Mouse (Mus musculus) adrenal gland, adult 8-10 months (tissue): ENCODE data around the gene Apex1. TPM values are rescaled to one million over a fixed set of nuclear protein-coding genes. Genes with fewer than 3 reads are reported as not detected.
A peak's percentile ranks its signal among the peaks of the same experiment; 100 is the strongest.
"Not testable (repeated sequence)": the region's sequence is repeated elsewhere in the genome, so short reads cannot be mapped to it uniquely, and the experiment has no call there.

Source experiments
- DNase-seq: peaks from one replicate; pipeline ENCODE4 v3.0.0; 2022
- total RNA-seq, 4 experiments: library from RNA; stranded (reverse); gene quantifications; 2 replicates each; pipeline ENCODE4 v1.2.4; 2022

The Apex1 gene
- total RNA-seq = 10 to 100 TPM; 73.6 to 85.2 (median 74.1) TPM

DNA sequence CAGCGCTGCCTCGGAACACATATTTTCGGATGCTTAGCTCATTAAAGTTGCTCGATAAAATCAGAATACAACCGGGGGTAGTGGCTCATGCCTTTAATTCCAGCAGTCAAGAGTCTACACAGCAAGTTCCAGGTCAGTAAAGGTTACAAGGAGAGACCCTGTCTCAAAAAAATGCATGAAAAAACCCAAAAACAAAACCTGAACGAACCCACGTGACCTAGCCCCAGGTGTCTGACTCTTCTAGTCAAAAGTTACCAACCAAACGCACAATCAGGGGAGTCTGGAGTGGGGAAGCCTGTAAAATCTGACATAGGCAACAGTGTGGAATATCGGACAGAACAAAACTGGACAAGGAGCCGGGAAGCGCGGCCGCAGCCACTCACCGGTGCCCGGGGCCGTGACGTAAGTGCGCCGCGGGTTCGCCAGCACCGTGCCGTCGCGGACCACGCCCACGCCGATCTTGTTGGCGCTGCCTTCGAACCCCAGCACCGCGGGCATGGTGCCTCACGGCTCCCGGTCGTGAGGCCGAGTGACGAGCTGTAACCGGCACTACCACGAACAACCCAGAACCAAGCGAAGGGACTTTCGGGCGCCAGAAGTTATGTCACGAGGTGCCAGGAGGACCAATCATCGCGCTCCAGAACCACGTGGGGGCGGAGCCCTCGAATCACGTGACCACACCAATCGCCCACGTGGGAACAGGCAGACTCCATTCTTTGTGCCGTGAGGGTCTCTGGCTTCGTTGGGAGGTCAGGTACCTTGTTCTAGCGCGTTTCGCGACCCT lies at the start of gene Apex1, which contains the start of gene Osgep:
TSS of gene Apex1 (plus strand) at position 688 of the 784 bp plus-strand sequence.
TSS of gene Osgep (minus strand) at position 613 of the 784 bp plus-strand sequence.
- peak; percentile 96 for DNase-seq

DNA sequence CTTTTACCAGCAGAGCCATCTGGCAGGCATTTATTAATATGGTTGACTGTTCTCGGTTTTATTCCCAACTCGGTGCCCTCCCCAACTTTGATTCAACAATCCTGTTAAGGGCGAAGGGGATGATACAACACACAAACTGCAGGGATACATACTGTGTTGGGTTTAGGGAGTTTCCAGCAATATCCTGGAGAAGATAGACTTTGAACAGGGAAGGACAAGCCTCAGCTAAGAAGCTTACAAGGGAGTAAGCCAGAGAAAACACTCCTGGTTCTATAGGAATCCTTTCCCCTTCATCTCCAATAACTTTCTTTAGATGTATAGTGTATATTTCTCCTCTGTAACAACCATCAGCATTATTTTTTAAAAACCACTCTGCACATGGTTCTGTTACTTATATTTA lies 49.6 kb upstream of the Apex1 start:
- no peak for DNase-seq

DNA sequence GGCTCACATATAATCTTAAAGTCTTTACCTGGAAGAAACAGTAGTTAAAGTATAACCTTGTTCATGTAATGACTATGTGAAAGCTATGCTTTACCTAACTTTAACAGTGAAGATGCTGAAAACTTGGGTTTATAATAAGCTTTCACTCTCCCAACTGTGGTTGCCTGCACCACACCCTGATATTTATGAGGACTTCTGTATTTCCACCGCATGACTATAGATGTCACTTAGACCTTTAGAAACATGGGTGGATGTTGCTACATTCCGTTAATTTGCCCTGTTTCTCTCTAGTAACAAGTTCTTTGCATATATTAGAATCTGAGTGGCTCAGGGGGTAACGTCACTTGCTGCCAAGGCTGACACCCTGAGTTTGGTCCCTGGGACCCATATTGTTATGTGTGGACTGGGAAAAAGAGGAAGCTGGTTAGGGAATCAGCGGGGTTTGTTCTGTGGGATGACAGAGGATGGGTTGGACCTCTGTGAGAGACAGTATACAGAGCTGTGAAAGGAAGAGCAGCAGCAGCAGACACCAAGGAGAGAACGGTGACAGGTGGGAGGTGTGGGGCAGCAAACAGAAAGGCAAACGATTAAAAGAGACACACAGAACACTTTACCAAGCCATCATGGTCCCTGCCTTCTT lies 49.1 kb upstream of the Apex1 start:
- no peak for DNase-seq

DNA sequence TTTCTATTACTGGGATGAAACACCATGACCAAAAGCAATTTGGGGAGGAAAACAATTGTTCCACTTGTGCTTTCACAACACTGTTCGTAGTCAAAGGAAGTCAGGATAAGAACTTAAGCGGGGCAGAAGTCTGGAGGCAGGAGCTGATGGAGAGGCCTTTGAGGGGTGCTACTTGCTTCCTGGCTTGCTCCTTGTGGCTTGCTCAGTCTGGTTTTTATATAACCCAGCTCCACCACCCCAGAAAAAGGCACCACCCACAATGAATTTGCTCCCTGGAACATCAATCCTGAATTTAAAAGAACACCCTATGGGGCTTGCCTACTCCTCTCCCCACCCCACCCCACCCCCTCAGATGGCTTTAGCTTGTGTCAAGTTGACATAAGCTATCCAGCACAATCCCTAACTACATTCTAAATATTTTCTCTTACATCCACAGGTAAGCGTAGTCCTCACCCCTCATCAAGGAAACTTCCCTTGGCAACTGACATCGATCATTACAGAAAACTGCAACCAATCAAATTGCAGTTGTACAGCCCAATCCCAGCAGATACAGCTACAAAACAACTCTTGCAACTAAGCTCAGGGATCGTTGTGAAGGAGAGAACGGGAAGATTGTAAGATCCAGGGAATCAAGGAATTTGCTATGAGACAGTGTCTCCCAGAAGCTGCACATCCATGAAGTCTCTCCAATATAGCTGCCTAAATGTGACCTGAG lies 48.4 kb upstream of the Apex1 start:
- DNase-seq = no peak

DNA sequence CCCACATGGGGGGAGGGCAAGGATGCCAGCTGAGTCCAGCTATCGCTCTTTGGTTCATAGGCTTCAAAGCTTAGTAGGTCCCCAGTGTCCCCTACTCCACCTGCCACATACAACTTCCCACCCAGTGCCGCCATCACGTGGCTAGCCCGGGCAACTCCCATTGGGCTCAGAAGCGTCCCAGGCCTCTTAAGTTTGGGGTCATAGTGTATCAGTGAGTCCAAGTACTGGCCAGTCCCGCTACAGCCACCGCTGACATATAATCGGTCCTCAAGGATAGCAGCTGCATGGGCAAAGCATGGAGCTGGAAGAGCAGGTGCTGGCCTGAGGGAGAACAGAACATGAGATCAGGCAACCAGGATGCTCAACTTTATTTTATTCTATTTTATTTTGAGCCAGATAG lies 33.1 kb upstream of the Apex1 start:
- no peak for DNase-seq

DNA sequence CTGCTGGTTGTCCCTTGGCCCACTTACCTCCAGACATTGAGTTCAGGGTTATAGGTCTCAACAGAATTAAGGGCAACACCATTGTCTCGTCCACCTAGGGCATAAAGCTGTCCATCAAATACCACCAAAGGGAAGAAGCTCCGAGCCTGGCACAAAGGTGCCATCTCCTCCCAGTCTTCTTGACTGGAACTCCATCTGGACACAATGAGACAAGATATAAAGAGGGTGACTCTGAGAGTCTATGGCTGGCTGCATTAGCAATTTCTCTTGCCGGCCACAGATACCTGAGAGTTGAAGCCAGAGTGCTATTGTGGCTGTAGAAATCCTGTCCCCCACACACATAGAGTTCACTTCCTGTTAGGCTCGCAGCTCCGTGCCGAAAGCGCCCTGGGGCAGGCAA lies 32.7 kb upstream of the Apex1 start:
- DNase-seq = no peak

DNA sequence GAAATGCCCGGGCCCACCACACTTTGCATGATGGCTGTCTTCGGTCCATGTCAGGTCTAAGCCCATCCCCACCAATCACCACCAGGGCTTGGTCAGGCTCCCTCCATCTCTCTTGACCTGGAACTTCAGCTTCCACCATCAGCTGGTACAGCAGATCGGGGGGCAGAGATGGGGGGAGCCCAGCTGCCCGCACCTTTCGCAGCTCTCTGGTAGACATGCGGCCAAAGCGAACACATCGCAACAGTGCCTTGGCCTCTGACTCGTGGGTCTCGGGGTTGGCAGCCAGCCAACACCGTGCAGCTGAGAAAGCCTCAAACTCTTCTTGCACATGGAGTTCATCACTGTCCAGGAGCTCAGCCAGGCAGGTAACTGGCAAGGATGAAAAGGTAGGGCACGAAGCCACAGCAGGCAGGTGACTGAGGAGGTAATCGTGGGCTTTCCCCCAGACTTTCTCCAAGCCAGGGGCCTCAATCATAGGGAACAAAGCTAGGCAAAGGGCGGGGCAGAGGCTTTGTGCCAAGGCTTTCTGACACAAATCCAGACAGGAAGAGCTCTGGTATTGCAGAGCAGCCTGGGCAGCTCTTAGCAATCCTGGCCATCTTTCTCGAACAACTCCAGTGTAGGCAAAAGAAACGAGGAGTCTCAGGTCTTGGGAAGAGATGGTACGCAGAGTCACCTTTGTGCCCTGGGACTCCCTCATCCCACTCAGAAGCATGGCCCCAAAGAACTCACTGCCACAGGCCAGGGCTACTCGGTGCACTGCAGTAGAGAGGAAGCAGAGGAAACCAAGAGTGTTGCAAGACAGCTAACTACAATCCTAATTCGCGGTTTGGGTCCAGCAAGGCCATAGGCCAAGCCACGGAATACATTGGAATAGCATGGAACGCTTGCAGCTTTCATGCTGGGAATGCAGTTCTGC lies 32.0 kb upstream of the Apex1 start:
- peak; percentile 11 for DNase-seq

DNA sequence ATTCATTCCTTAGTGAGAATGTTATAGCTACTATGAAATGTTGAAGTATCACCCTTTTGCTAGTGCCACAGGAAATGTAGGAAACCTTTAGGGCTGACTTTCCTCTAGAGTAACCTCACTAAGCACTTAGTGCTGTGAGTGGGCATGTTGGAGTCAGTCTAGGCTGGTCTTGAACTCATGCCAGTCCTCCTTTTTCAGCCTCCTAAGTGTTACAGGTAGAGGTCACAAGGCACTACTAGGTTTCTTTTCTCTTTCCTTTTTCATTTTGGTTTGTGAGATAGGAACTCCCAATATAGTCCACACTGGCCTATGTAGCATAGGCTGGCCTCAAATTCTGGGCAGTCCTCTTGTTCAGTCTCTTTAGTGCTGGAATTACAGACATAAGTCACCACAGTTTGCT lies 29.4 kb upstream of the Apex1 start:
- no peak for DNase-seq

DNA sequence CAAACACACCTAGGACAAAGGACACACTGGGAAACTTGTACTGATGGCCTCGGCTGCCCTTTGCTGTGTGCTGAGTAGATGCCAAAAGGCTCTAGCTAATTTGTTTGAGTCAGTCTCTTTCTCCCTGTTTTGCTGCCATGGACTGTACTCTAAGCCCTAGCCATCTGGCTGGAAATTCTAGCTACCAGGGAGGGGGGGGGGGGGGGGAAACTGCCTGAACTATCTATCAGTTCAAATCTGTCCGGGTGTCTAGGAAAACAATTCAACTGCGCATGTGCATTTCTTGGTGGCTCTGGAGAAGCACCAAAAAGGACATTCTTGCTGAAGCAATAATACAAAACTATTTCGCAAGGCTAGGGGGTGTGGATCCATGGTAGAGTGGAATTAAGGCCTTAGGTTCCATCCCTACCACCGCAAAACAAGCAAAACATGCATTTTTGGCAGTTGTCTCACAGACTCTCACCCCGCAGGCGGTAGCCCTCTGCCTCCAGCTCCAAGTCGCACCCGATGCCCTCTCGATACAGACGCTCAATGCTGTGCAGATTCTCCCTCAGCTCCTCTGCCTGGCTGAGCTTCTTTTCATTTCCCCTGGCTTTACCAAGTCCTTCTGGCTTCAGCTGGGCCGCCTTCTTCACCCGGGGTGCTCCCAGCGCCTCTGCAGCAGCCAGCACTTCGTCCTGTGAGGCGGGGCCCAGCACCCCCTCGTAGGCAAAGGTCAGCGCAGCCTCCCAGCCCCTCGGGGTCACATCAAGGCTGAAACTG lies 28.6 kb upstream of the Apex1 start:
- peak; percentile 49 for DNase-seq

DNA sequence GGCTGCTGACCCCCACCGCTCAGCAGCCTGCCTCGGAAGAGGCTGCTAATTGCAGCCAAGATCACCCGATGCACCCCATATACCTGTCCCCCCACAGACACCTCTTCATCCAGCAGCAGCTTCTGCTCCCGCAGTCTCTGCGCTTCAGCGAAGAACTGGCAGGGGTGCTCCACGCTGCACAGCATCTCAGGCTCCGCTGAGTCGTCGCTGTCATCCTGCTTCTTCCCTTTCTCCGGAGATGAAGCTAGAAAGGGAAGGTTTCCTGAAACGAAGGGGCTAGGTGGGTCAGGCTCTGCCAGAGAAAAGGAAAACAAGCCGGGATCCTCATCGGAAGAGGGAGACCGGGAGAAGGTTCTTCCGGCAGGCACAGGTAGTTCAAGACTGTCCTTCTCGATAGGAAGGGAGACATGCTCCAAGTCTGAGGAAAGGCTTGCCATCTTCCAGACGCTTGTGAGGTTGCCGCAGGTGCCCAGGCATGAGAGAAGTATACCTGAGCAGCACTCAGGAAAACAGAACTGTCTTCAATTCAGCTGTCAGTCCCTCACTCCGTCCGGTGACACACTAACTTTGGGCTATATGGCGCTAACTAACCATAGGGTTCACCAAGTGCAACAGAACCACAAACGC lies 27.9 kb upstream of the Apex1 start:
- DNase-seq = no peak

DNA sequence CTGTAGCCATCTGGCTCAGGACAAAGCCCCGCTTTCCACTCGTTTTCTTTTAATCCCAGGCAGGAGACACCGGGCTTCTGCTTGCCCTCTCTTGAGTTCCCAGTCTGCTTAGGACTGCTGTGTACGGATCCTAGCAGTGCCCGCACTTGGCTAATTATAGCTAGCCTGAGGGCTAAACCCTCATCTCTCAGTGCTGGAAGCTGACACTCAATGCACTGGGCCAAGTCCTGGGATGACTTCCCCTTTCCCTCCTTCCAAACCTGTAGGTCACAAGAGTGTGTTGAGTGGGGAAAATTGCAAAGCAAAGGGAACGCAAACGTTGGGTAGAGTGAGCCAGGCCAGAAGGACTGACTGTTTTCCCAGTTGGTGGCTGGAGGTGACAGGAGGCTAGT lies 27.4 kb upstream of the Apex1 start, which contains the start of gene Klhl33:
TSS of gene Klhl33 (minus strand) at position 134 of the 392 bp plus-strand sequence.
- no peak for DNase-seq

DNA sequence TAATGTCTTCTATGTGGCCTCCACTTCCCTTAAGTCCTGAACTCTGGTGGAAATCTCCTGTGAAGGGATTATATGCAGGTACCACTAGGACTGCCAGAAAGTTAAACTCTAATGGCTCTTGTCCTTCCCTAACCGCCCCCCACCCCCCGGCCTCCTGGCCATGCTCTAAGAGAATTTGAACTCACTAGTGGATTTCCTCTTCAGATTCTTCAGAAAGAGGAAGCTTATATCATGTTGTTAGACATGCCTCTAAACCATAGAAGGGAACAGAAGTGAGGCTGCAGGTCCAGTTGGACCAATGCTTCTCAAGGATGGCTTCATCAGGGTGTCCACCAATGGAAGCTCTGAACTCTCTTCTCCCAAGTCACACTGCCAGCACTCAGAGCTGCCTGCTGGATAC lies 26.8 kb upstream of the Apex1 start:
- DNase-seq = not testable (repeated sequence)

DNA sequence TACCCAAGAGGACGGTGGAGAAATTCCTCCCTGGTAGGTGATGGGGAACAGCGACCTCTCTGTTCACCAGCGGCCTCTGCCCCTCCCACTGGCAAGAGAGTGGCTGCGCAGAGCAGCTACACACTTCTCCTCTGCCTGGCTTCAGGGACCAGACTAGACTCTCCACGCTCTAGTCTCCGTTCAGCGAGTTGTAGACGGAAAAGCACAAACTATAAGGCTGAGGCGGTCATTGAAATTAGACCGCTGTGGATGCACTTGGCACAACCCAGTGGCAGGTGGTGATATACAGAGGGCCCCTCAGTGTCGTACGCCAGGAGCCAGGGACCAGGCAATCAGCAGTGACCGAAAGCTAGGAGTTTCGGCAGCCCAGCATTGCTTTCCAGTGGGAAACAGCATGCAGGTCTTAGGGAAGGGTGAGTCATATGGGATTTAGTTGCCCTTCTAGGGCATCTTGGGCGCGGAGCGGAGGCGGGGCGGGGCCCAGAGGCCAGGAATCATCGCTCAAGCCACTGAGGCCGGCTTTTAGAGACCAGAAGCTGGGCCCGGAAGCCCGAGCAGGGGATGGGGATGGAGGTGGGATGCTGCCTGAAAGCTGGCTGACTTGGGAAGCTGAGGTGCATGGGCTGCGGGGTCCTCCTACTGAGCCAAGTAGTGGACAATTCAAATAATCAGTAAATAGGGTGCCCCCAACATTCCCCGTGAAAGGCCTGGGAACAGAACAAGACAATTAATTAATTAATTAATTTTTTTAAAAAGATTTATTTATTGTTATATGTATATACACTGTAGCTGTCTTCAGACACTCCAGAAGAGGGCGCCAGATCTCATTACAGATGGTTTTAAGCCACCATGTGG lies 20.6 kb upstream of the Apex1 start:
- peak; percentile 27 for DNase-seq

DNA sequence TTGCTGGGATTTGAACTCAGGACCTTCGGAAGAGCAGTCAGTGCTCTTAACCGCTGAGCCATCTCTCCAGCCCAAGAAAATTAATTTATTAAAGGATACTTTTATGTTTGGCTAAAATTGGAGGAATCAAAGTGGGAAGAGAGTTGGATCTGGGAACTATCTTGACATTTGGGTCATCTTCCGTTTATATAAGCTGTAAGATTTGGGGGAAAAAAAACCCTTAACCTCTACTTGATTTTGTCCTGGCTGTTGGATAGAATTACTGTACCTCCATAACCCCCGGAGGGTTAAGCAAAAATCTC lies 20.0 kb upstream of the Apex1 start:
- no peak for DNase-seq

DNA sequence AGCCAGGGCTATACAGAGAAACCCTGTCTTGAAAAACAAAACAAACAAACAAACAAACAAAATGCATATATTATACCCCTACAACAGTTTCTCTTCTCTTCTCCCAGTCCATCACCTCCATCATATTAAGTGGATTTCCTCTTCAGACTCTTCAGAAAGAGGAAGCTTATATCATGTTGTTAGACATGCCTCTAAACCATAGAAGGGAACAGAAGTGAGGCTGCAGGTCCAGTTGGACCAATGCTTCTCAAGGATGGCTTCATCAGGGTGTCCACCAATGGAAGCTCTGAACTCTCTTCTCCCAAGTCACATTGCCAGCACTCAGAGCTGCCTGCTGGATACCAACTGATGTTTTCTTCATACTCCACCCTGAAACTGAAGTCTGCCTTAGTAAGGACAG lies 19.4 kb upstream of the Apex1 start:
- DNase-seq = not testable (repeated sequence)

DNA sequence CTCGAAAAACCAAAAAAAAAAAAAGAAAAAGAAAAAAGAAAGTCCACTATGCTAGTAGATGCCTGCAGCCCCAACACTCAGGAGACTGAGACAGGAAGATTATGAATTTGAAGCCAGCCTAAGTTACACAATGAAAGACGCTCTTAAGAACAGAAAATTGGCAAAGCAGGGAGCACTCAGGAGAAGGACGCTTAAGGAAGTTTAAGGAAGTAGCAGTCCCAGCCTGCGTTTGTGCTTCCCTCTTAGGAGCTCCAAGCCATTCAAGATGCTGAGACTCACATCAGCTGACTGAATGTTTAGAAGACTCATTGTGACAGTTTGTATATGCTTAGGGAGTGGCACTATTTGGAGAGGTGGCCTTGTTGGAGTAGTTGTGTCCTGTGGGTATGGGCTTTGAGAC lies 16.6 kb upstream of the Apex1 start:
- no peak for DNase-seq

DNA sequence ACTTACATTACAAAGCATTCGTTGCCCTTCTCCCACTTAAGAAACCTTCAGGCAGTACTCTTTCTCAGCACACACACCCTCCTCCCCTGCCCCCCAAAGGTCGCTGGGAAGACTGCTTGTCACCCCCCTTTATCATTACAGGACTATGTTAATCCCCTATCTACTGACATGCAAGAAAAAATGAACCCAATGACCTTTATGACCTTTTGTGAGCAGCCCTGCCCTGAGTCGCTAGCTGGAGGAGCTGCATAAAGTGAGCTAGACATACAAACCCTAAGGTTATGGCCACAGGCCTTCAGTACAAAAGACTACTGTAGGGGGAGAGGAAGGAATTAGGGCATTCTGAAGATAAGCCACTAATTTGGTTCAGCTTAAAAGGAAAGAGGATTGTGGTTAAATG lies 13.4 kb upstream of the Apex1 start:
- no peak for DNase-seq

DNA sequence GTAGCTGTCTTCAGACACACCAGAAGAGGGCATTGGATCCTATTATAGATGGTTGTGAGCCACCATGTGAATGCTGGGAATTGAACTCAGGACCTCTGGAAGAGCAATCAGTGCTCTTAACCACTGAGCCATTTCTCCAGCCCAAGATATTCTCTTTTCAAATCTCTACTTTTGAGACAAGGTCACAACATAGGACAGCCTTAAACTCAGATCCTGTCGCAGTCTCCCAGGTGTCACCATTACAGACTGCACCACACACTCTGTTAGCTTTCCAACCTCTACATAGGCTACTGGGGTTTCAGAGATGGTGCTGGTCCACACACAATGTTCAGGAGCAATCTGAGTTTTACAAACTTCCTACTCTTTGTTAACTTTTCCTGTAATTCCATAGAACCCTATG lies 1.3 kb upstream of the Apex1 start:
- DNase-seq = not testable (repeated sequence)

DNA sequence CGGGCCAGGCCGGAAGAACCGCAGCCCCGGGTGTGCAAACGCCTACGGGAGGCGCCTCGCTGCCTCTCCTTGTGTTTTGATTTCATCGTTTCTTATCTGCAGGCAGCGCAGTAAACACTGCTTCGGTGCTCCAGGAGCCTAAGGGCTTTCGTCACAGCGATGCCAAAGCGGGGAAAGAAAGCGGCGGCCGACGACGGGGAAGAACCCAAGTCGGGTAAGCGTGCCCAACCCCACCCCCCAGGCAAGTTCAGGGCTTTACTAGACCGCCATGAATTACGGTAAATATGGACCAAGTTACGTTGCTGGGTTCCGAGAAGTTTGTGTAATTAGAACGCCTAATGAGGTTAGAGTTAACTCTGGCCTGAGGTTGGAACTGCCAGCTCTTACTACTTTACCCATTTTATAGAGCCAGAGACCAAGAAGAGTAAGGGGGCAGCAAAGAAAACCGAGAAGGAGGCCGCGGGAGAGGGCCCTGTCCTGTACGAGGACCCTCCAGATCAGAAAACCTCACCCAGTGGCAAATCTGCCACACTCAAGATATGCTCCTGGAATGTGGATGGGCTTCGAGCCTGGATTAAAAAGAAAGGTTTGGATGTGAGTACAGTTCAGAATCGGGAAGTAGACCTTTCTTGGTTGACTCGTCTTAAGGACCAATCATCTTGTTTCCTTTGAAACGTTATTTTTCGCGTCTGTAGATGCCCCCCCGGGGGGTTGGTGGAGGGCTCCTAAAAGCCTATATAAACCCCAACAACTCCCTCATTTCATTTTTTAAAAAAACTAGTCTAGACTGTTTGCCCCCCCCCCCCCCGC lies 548 bp downstream of the Apex1 start:
- no peak for DNase-seq
